In the genomic region with DNA sequence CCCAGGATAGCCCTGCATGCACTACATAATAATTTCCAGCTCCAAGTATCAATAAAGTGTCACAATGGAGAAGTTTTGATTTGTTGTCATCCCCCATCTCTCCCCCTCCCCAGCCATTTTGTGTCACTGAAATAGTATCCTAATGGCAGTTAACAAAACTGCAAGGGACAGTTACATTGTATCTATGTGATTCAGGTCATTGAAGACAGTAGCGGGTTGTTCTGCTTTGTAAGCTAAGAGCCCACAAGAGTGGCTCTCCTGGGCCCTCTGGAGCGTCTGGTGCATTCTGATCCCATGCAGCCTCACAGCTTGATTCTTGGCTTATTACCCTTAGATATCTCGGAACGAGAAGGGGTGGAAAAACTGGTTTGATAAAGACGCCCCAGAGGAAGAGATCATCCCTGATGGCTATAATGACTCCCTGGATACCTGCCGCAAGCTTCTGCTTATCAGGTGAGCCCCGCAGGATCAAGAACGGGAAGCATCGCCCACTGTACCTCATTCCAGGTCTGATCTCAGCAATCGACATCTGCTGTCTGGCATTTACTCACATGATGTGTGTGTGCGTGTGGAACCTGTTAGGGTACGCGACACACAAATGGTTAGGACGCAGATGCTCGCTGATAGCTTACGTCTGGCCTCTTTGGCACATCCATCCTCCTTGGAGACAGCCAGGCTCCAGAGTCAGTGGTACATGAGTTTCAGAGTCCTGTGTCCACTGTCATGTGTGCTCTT, we compare ENCODE assay signal across 16 mouse cellular contexts.
A peak's percentile ranks its signal among the peaks of the same experiment; 100 is the strongest.
DNase-seq lines count a peak whose midpoint lies in the region; ATAC-seq and TF ChIP-seq lines count a peak whose summit lies in the region.
"Had no signal": no experiment of that assay in that cellular context is flagged by ENCODE, and none has a peak within 500 bp of the region (broad histone marks: within the 10 kb centered on the region; RNA-seq: fewer than 3 reads in every experiment).

No protein-coding gene starts in this region.

- no peaks in the 10 kb centered on the region for H3K27me3 ChIP-seq in midbrain, embryonic 12.5 days
- H3K27me3 ChIP-seq in midbrain, embryonic 11.5 days (ENCODE audit: control insufficient read depth, insufficient read depth, low read length) = no peaks in the 10 kb centered on the region
- no peaks in the 10 kb centered on the region for H3K27me3 ChIP-seq in hindbrain, postnatal 0 days (ENCODE audit: insufficient read depth, low read length)

- peak; percentile 65 to 66 for DNase-seq in cerebellum, postnatal 14 days
- no peak for DNase-seq in cerebellum, adult 9-11 months
- no peak for DNase-seq in midbrain, embryonic 11.5 days (ENCODE audit: low spot score, missing footprints)
- peak; percentile 46 for DNase-seq in hindbrain, postnatal 0 days (ENCODE audit: low spot score)
- no peak for DNase-seq in kidney, postnatal 25 days
- no peak for DNase-seq in Muller cell, postnatal 12 days (ENCODE audit: inconsistent ontology term)
- DNase-seq: adrenal gland, adult 8-10 months; heart, postnatal 4 days; kidney, adult 11 months; kidney, postnatal 14 days; lung, adult 2 months; lung, postnatal 36 days; thymus, postnatal 36 days had no signal

- peak overlapping the region; percentile 52; the same call in 1 of the 2 replicates for H3K27ac ChIP-seq in midbrain, embryonic 12.5 days (replicated peaks)
- no peak overlapping the region for H3K27ac ChIP-seq in midbrain, embryonic 11.5 days (ENCODE audit: low read depth, low read length)
- H3K27ac ChIP-seq in hindbrain, postnatal 0 days = no peak overlapping the region
- H3K27ac ChIP-seq: embryonic facial prominence, embryonic 10.5 days had no signal

- H3K36me3 ChIP-seq in midbrain, embryonic 12.5 days = no peaks in the 10 kb centered on the region
- H3K36me3 ChIP-seq in midbrain, embryonic 11.5 days (ENCODE audit: control insufficient read depth, insufficient read depth, low read length) = no peaks in the 10 kb centered on the region
- H3K36me3 ChIP-seq in hindbrain, postnatal 0 days (ENCODE audit: insufficient read depth, low read length) = no peaks in the 10 kb centered on the region
- H3K36me3 ChIP-seq: embryonic facial prominence, embryonic 10.5 days had no signal

- H3K4me3 ChIP-seq in midbrain, embryonic 12.5 days = no peak overlapping the region
- H3K4me3 ChIP-seq in midbrain, embryonic 11.5 days (ENCODE audit: low read depth, low read length) = no peak overlapping the region
- no peak overlapping the region for H3K4me3 ChIP-seq in hindbrain, postnatal 0 days (ENCODE audit: low read length)
- H3K4me3 ChIP-seq: embryonic facial prominence, embryonic 10.5 days had no signal

- no peak for TF ChIP-seq CTCF in hindbrain, postnatal 0 days (IDR thresholded peaks at IDR 0.05; ENCODE audit: low read depth)

- H3K9me3 ChIP-seq in midbrain, embryonic 12.5 days = no peaks in the 10 kb centered on the region
- no peaks in the 10 kb centered on the region for H3K9me3 ChIP-seq in midbrain, embryonic 11.5 days (ENCODE audit: control insufficient read depth, low read length)
- no peaks in the 10 kb centered on the region for H3K9me3 ChIP-seq in hindbrain, postnatal 0 days (ENCODE audit: low read length)
- H3K9me3 ChIP-seq: embryonic facial prominence, embryonic 10.5 days had no signal

- WGBS in midbrain, embryonic 12.5 days = 77% methylated on average over 16 of the region's 16 CpGs
- 86% methylated on average over 16 of the region's 16 CpGs for WGBS in midbrain, embryonic 11.5 days
- WGBS in hindbrain, postnatal 0 days = 47% methylated on average over 16 of the region's 16 CpGs

- H3K4me2 ChIP-seq in midbrain, embryonic 12.5 days (replicated peaks) = no peak overlapping the region
- no peak overlapping the region for H3K4me2 ChIP-seq in midbrain, embryonic 11.5 days
- peak overlapping the region; percentile 29; the same call in 1 of the 2 replicates for H3K4me2 ChIP-seq in hindbrain, postnatal 0 days (ENCODE audit: low read depth, low read length)

- ATAC-seq in midbrain, embryonic 12.5 days (ENCODE audit: low FRiP score, low read depth) = no peak
- ATAC-seq in midbrain, embryonic 11.5 days (ENCODE audit: low FRiP score) = no peak
- 0 out of 2 replicates have a peak, but pooled peaks have one; percentile 32 for ATAC-seq in hindbrain, postnatal 0 days
- ATAC-seq: forebrain, embryonic 16.5 days had no signal

- H3K9ac ChIP-seq in midbrain, embryonic 12.5 days (replicated peaks) = no peak overlapping the region
- no peak overlapping the region for H3K9ac ChIP-seq in midbrain, embryonic 11.5 days (ENCODE audit: low read length)
- H3K9ac ChIP-seq in hindbrain, postnatal 0 days (replicated peaks; ENCODE audit: low read length) = no peak overlapping the region

- H3K4me1 ChIP-seq in midbrain, embryonic 12.5 days = peaks cover 26% of the 10 kb centered on the region
- H3K4me1 ChIP-seq in midbrain, embryonic 11.5 days (ENCODE audit: control insufficient read depth, insufficient read depth, low read length) = peaks cover 10% of the 10 kb centered on the region; the same call in 1 of the 2 replicates
- H3K4me1 ChIP-seq in hindbrain, postnatal 0 days (ENCODE audit: insufficient read depth, low read length) = peaks cover 12% of the 10 kb centered on the region; the same call in 1 of the 2 replicates

Comparison
In these comparisons a context has a peak if more than half of its experiments do, and no peak if none do; other contexts are left out.
1. DNase-seq: peak in cerebellum, postnatal 14 days (2 of 2) and hindbrain, postnatal 0 days (single experiment); none in cerebellum, adult 9-11 months (single experiment), midbrain, embryonic 11.5 days (single experiment), kidney, postnatal 25 days (0 of 2) and Muller cell, postnatal 12 days (single experiment).